Mouse (Mus musculus) MEL (cell line): ENCODE measurements around the gene Otud7b.

Experiments used
- BHLHE40 ChIP-seq: IDR thresholded peaks from 2 replicates; pipeline ENCODE4 v1.6.1; 2012; ENCODE audit warnings: low read depth, mild to moderate bottlenecking, inconsistent platforms, low read length, improper control_type of control experiment, borderline replicate concordance
- POLR2AphosphoS2 ChIP-seq: IDR thresholded peaks from 2 replicates; pipeline ENCODE4 v1.6.1; 2011; ENCODE audit warnings: low read length, improper control_type of control experiment

GRCm38 (mm10) chr3:96182382-96182776 lies 78.1 kb downstream of the Otud7b start:
- TF ChIP-seq BHLHE40 (no peak), POLR2AphosphoS2 (no peak)
